Mouse (Mus musculus) cerebellum, postnatal 36 days (tissue): ENCODE data around the gene E2f4.

Experiments used
- DNase-seq, 2 experiments: peaks; one replicate each; pipeline ENCODE4 v3.0.0; 2021 to 2022; ENCODE audit warnings: mixed read lengths in 2 of 2

The E2f4 gene

GRCm38 (mm10) chr8:105297511-105298192 lies at the start of gene E2f4:
Gene E2f4 (plus strand): TSS chr8:105297663.
- peak; percentile 91 to 92 for DNase-seq

- DNase-seq = no peak
Measured at GRCm38 (mm10) chr8:105251954-105252353, 45.5 kb upstream of the E2f4 start.

GRCm38 (mm10) chr8:105252680-105253537 lies 44.6 kb upstream of the E2f4 start:
- no peak for DNase-seq

- DNase-seq = no peak
Measured at GRCm38 (mm10) chr8:105253766-105254151, 43.7 kb upstream of the E2f4 start.

- DNase-seq = peak; percentile 78 to 83
Measured at GRCm38 (mm10) chr8:105254152-105254965, 43.1 kb upstream of the E2f4 start.

GRCm38 (mm10) chr8:105254966-105255350 lies 42.5 kb upstream of the E2f4 start, which contains the start of gene B3gnt9:
Gene B3gnt9 (minus strand): TSS chr8:105255153.
- no peak for DNase-seq

- DNase-seq = no peak
Measured at GRCm38 (mm10) chr8:105257318-105258114, 39.9 kb upstream of the E2f4 start.

- peak in 1 of 2 experiments; percentile 33 for DNase-seq
Measured at GRCm38 (mm10) chr8:105258911-105259720, 38.3 kb upstream of the E2f4 start.

GRCm38 (mm10) chr8:105259721-105260320 lies 37.6 kb upstream of the E2f4 start:
- DNase-seq = peak; percentile 73 to 75

GRCm38 (mm10) chr8:105260371-105261099 lies 36.9 kb upstream of the E2f4 start:
- DNase-seq = no peak

- DNase-seq = no peak
Measured at GRCm38 (mm10) chr8:105261326-105261980, 36.0 kb upstream of the E2f4 start.

- DNase-seq = no peak
Measured at GRCm38 (mm10) chr8:105263244-105263912, 34.1 kb upstream of the E2f4 start.

- DNase-seq = peak; percentile 49 to 59
Measured at GRCm38 (mm10) chr8:105264024-105264982, 33.2 kb upstream of the E2f4 start, which contains the start of the genes Tradd and Fbxl8. Gene Tradd (minus strand): TSS chr8:105264609. Gene Fbxl8 (plus strand): TSS chr8:105264648.

- DNase-seq = no peak
Measured at GRCm38 (mm10) chr8:105265128-105265527, 32.3 kb upstream of the E2f4 start.

- no peak for DNase-seq
Measured at GRCm38 (mm10) chr8:105266775-105267174, 30.7 kb upstream of the E2f4 start.

GRCm38 (mm10) chr8:105268342-105269074 lies 29.0 kb upstream of the E2f4 start:
- peak; percentile 38 to 42 for DNase-seq

- DNase-seq = no peak
Measured at GRCm38 (mm10) chr8:105269075-105269458, 28.4 kb upstream of the E2f4 start.
